Mouse (Mus musculus) forebrain, embryonic 11.5 days (tissue): ENCODE measurements around the gene Hnrnpdl. TPM values are rescaled to one million over a fixed set of nuclear protein-coding genes. Genes with fewer than 3 reads are reported as not detected.

Experiments
- ATAC-seq: fragments of 200-750 bp; cut with Nextera tagmentation; replicated peaks from 2 replicates; pipeline ENCODE4 v1.8.0; 2017; ENCODE audit warnings: moderate TSS enrichment; ENCODE audit not compliant: low FRiP score
- DNase-seq: peaks from one replicate; pipeline ENCODE4 v3.0.0-alpha.2; 2017; ENCODE audit warnings: low spot score
- H3K27ac ChIP-seq: fragments of 300-500 bp; sonication (generic); 2 replicates; pipeline ENCODE4 v1.5.1; 2014; ENCODE audit warnings: low read depth, low read length
- H3K27me3 ChIP-seq: fragments of 300-500 bp; sonication (generic); 2 replicates; pipeline ENCODE4 v1.6.1; 2014; ENCODE audit warnings: mild to moderate bottlenecking, low read length, mixed read lengths; ENCODE audit not compliant: control insufficient read depth, insufficient read depth
- H3K36me3 ChIP-seq: fragments of 300-500 bp; sonication (generic); 2 replicates; pipeline ENCODE4 v1.6.1; 2014; ENCODE audit warnings: mild to moderate bottlenecking, low read length, moderate library complexity, mixed read lengths; ENCODE audit not compliant: control insufficient read depth, insufficient read depth
- H3K4me1 ChIP-seq: fragments of 300-500 bp; sonication (generic); replicated peaks from 2 replicates; pipeline ENCODE4 v1.6.1; 2014; ENCODE audit warnings: low read length, mixed read lengths; ENCODE audit not compliant: control insufficient read depth, insufficient read depth
- H3K4me2 ChIP-seq: fragments of 300-500 bp; sonication (generic); 2 replicates; pipeline ENCODE4 v1.6.1; 2014; ENCODE audit warnings: low read depth, mild to moderate bottlenecking, low read length, moderate library complexity, mixed read lengths; ENCODE audit not compliant: severe bottlenecking
- H3K4me3 ChIP-seq: fragments of 300-500 bp; sonication (generic); 2 replicates; pipeline ENCODE4 v1.5.1; 2014; ENCODE audit warnings: low read depth, low read length
- H3K9ac ChIP-seq: fragments of 300-500 bp; sonication (generic); 2 replicates; pipeline ENCODE4 v1.6.1; 2014; ENCODE audit warnings: low read length
- H3K9me3 ChIP-seq: fragments of 300-500 bp; sonication (generic); 2 replicates; pipeline ENCODE4 v1.6.1; 2016; ENCODE audit warnings: low read length, mixed read lengths; ENCODE audit not compliant: control insufficient read depth
- WGBS: fragments of 180-500 bp; shearing (Covaris S2); extraction: QIAGEN DNeasy Blood & Tissue Kit; methylation state at CpG from one replicate; pipeline ENCODE4 v1.1.7; 2014; 5-methylcytosine and 5-hydroxymethylcytosine counted together
- polyA plus RNA-seq: library from polyadenylated mRNA; unstranded; fragments of >200 nt; fragmentation: Nextera tagmentation; extraction: Ambion mirVana; gene quantifications from 2 replicates; pipeline ENCODE4 v1.2.1, GENCODE M21; 2014

The Hnrnpdl gene
- polyA plus RNA-seq = 296 and 314 TPM in 2 replicates

DNA sequence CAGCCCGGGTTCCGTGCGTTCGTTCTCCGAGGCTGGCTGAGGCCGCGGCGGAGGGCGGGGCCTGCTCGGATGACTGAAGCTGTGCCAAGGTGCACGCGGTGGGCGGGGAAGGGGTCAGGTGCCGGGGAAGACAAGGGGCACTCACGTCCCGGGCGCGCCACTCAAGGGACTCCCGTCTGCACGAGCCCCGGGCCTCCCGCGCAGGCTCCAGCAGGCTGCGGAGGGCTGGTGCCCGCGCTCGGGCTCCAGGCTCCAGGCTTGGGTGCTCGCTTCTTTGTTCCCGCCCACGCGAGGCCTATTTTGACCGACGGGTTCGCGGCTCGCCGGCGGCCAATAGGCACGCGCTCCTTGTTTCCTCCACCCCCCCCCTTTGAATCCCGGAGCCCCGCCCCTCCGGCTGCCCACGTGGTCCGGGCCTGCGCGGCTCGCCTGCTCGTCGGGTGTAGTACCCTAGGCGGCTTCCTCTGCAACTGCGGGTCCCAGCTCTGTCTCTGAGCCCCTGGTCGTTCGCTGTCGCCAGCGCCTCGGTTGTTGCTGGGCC lies at the start of gene Hnrnpdl, which contains the start of gene Enoph1:
TSS of gene Hnrnpdl (minus strand) at position 63 of the 541 bp plus-strand sequence.
TSS of gene Enoph1 (plus strand) at position 384 of the 541 bp plus-strand sequence.
- Histone ChIP-seq H3K4me1 (peaks cover 2% of the 10 kb centered on the region; the same call in 1 of the 2 replicates), H3K27ac (peak within 1 kb of the TSS; percentile 99), H3K9ac (peak within 1 kb of the TSS; percentile 100), H3K4me2 (peak within 1 kb of the TSS; percentile 71), H3K36me3 (peaks cover 5% of the 10 kb centered on the region), H3K4me3 (peak within 1 kb of the TSS; percentile 99), H3K9me3 (no peaks in the 10 kb centered on the region), H3K27me3 (no peaks in the 10 kb centered on the region)
- DNase-seq (peak; percentile 99), ATAC-seq (peak; percentile 89)
- under 1% methylated on average over 57 of the region's 57 CpGs for WGBS

DNA sequence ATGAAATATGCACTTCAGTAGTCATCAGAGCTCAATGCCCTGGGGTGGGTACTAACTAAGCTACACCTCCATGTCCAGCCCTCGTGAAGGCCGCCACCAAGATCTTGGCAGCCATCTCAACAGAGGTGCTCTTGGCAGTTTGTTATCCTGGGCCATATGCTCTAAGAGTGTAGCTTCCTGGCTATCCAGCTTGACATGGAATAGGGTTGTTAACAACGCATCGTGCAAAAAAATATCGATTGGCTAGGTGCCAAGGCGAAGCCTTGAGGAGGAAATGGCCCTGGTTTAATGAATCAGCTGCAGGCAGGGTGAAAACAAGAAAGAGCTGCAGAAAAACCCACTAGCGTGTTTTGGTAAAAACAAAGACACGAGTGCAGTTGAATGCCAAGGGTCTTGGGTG lies 45.6 kb upstream of the Hnrnpdl start:
- ATAC-seq (no peak), DNase-seq (no peak)
- WGBS = 82% methylated on average over 8 of the region's 8 CpGs
- H3K4me1 ChIP-seq = no peaks in the 10 kb centered on the region
- H3K4me3 ChIP-seq = no peak overlapping the region
- no peaks in the 10 kb centered on the region for H3K36me3 ChIP-seq
- H3K4me2 ChIP-seq = no peak overlapping the region
- H3K9me3 ChIP-seq = no peaks in the 10 kb centered on the region
- no peak overlapping the region for H3K27ac ChIP-seq
- H3K9ac ChIP-seq = no peak overlapping the region
- H3K27me3 ChIP-seq = no peaks in the 10 kb centered on the region

DNA sequence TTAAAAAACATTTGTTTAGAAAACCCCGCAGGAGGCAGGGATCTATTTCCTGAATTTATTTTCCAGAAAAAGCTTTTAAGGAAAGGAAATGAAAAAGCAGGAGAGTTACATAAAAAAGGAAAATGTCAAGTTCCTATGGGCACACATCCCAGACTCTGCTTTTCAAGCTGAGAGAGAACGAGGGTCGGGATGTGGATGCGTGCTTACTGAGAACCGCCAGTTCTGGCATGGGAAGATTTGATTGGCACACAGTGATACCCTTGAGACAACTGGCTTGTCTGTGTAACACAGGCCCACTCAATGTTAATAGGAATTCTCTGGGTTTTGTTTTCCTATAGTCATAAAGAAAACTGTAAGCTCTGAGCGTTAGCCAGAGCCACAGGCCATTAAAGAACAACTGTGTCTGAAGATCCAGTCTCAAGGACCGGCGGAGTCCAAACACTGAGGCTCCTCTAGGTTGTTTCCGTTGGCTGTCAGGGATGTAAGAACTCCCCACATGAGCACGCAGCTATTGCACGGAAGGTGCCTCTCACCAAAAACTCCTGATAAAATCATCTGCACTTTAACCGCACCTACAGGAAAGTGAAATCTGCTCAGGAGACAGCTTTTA lies 44.6 kb upstream of the Hnrnpdl start:
- Histone ChIP-seq H3K36me3 (no peaks in the 10 kb centered on the region), H3K9ac (no peak overlapping the region), H3K27me3 (no peaks in the 10 kb centered on the region), H3K4me3 (no peak overlapping the region), H3K27ac (no peak overlapping the region), H3K9me3 (no peaks in the 10 kb centered on the region), H3K4me2 (no peak overlapping the region), H3K4me1 (no peaks in the 10 kb centered on the region)
- WGBS = 86% methylated on average over 12 of the region's 12 CpGs
- ATAC-seq = no peak
- no peak for DNase-seq

DNA sequence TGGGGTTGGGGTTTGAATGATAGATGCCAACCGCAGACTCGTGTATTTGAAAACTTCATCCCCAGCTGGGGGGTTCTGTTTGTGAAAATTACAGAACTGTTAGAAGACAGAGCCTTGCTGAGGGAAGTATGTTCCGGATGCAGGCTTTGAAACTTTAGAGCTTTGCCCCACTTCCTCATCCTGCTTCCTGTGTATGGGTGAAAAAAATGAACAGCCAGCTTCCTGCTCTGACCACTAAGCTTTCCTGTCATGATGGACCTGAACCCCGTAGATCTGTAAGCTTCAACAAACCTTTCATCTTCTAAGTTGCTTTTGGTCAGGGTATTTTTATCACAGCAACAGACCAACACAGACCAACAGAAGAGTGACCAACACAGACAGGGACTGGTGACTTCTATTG lies 42.5 kb upstream of the Hnrnpdl start:
- Histone ChIP-seq H3K9ac (no peak overlapping the region), H3K27me3 (no peaks in the 10 kb centered on the region), H3K36me3 (no peaks in the 10 kb centered on the region), H3K4me1 (no peaks in the 10 kb centered on the region), H3K27ac (no peak overlapping the region), H3K4me2 (no peak overlapping the region), H3K9me3 (no peaks in the 10 kb centered on the region), H3K4me3 (no peak overlapping the region)
- 89% methylated on average over 4 of the region's 4 CpGs for WGBS
- no peak for ATAC-seq
- DNase-seq = no peak

DNA sequence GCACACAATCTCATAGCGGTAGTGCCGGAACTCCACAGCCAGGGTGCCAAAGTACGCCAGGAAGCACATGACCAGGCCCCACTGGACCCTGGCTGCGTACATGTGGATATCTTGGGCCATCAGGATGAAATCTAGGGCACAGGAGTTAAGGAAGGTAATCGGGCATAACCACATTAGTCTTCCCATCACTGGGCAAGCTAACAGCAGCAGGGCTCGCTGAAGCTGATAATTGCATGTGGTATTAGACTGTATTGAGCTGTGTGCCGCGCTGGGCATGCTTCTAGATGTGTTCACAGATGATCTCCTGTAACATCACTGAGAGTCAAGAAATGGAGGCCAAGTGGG lies 40.4 kb upstream of the Hnrnpdl start:
- no peaks in the 10 kb centered on the region for H3K36me3 ChIP-seq
- no peak for ATAC-seq
- no peak overlapping the region for H3K4me3 ChIP-seq
- H3K9ac ChIP-seq = no peak overlapping the region
- no peak for DNase-seq
- no peaks in the 10 kb centered on the region for H3K9me3 ChIP-seq
- H3K27ac ChIP-seq = no peak overlapping the region
- H3K4me2 ChIP-seq = no peak overlapping the region; the same call in 1 of the 2 replicates
- H3K4me1 ChIP-seq = no peaks in the 10 kb centered on the region
- no peaks in the 10 kb centered on the region for H3K27me3 ChIP-seq
- WGBS = 85% methylated on average over 8 of the region's 8 CpGs

DNA sequence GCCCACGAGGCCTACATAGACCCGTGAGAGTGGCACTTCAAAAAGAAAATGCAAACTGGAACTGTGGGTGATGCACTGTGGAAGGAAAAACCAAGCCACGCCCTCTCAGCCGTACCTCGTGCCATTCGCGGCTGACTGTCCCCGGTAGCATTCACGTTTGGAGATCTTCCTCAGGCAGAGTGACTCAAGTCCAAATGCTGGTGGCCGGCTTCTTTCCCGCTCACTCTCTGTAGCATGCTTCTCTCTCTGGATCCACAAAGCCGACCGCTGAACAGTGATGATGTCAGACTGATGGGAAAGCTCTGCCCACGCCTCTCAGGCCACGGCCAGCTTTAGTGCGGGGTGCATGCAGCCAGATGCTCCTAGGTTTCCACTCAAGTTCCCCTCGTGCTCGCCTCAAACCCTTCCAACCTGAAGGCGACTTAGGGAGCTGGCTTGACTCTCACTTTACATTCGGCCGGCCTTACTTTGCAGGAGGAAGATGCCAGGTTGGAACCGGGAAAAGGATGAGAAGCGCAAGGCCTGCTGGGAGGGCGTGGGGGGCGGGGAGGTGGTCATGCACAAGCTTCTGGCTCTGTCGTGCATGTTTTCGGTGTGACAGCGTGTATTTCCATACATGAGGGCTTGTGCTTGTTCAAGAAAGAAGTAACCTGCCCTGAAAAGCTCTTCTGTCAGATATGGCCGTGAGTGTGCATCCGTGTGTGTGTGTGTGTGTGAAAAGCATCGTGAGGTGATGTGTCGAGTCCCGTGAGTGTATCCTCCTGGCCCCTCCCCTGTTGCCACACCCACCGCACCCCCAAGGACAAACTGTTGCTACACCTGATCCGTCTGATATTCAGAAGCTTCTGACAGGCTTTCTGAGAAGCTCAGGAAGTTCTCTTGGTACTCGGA lies 39.8 kb upstream of the Hnrnpdl start:
- Histone ChIP-seq H3K9me3 (no peaks in the 10 kb centered on the region), H3K9ac (peak overlapping the region; percentile 33), H3K4me1 (no peaks in the 10 kb centered on the region), H3K4me2 (peak overlapping the region; percentile 49), H3K27ac (no peak overlapping the region), H3K36me3 (no peaks in the 10 kb centered on the region), H3K27me3 (no peaks in the 10 kb centered on the region), H3K4me3 (peak overlapping the region; percentile 24)
- peak; percentile 63 for DNase-seq
- peak; percentile 64; the same call in 1 of the 2 replicates for ATAC-seq
- 39% methylated on average over 36 of the region's 36 CpGs for WGBS

DNA sequence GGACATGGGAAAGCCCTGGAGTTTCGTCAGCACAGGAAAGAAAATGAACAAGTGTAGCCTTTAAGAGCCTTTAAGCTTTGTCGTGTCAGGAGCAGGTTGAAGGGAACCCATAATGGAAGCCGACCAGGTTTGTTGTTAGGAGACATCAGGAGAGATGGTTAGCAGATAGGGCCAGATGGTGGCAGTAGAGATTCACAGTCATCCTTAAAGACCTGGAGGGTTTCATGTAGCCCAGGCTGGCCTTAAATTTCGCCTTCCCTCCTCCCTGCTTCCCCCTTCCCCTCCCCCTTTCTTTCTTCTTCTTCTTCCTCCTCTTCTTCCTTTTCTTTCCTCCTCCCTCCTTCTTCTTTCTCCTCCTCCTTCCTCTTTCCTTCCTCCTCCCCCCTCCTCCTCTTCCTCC lies 35.1 kb upstream of the Hnrnpdl start:
- WGBS = 54% methylated on average over 4 of the region's 4 CpGs
- Histone ChIP-seq H3K4me3 (no peak overlapping the region), H3K4me2 (no peak overlapping the region), H3K4me1 (no peaks in the 10 kb centered on the region), H3K36me3 (no peaks in the 10 kb centered on the region; the same call in 1 of the 2 replicates), H3K9me3 (no peaks in the 10 kb centered on the region), H3K27ac (no peak overlapping the region), H3K9ac (no peak overlapping the region), H3K27me3 (no peaks in the 10 kb centered on the region)
- no peak for ATAC-seq
- peak; percentile 44 for DNase-seq

DNA sequence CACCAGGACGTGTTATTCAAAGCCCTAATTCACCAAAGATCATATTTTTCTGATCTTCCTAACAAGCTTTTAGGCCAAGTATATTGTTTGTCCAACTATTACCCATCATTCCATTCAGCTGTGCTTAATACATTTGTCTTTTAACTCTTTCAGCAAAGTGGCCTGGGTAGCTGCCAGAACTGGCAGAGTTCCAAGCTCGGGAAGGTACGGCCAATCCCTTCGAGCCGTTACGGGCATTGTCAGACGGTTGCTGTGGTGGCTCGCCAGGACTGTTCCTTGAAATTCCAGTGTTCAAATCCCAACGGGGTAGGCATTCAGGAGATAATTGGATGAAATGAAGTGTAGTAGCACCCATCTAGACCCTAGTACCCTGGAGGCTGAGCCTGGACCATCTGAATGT lies 33.1 kb upstream of the Hnrnpdl start:
- no peak overlapping the region for H3K9ac ChIP-seq
- no peaks in the 10 kb centered on the region; the same call in 1 of the 2 replicates for H3K36me3 ChIP-seq
- no peaks in the 10 kb centered on the region for H3K4me1 ChIP-seq
- no peak overlapping the region for H3K27ac ChIP-seq
- H3K9me3 ChIP-seq = no peaks in the 10 kb centered on the region
- H3K4me2 ChIP-seq = no peak overlapping the region
- WGBS = 80% methylated on average over 9 of the region's 9 CpGs
- no peak for ATAC-seq
- peak; percentile 49 for DNase-seq
- H3K4me3 ChIP-seq = no peak overlapping the region
- H3K27me3 ChIP-seq = no peaks in the 10 kb centered on the region
